Mouse (Mus musculus) stomach, postnatal 0 days (tissue): ENCODE measurements around the gene Nfatc2.

Experiments
- CTCF ChIP-seq: IDR thresholded peaks from 2 replicates; pipeline ENCODE4 v1.5.1; 2016; ENCODE audit warnings: antibody characterized with exemption, low read depth, mild to moderate bottlenecking, moderate library complexity
- EP300 ChIP-seq: optimal IDR thresholded peaks from 2 replicates; pipeline ENCODE3; 2016; ENCODE audit warnings: antibody characterized with exemption

DNA sequence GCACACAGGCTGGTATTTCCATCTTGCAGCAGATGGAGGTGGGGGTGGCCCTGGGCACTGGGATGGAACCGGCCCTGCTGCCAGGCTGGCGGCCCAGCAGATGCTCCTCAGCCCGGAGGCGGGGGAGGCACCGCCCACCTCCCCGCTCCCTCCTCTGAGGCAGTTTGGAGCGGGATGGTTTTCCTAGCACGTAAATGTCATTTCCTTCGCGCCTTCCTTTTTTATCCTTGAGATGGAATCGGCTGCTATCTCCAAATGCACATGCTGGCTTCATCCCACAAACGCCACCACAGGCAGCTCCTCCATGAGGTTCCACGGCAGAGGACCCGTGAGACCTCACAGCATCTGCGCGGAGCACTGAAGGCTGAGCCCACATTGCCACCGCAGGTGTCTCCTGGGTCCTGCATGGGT is 160.5 kb downstream of the Nfatc2 start:
- TF ChIP-seq CTCF (no peak), EP300 (no peak)
